ENCODE assay signal across 9 mouse cellular contexts in genomic region chr8:82689322-82689721, GRCm38 (mm10).
DNase-seq lines count a peak whose midpoint lies in the region; ATAC-seq and TF ChIP-seq lines count a peak whose summit lies in the region.
"Had no signal": no experiment of that assay in that cellular context is flagged by ENCODE, and none has a peak within 500 bp of the region (broad histone marks: within the 10 kb centered on the region; RNA-seq: fewer than 3 reads in every experiment).

No protein-coding gene starts in this region.

- peak; percentile 95 for ATAC-seq in frontal cortex, adult (ENCODE audit: low TSS enrichment)
- no peak; the same call in 1 of the 2 replicates for ATAC-seq in limb, embryonic 11.5 days (ENCODE audit: insufficient number of reproducible peaks, low FRiP score, low TSS enrichment, low read depth)

- no peak overlapping the region for H3K4me2 ChIP-seq in limb, embryonic 11.5 days (ENCODE audit: low read depth, severe bottlenecking)
- H3K4me2 ChIP-seq: embryonic facial prominence, embryonic 12.5 days had no signal

- H3K36me3 ChIP-seq in spleen, adult 2 months (ENCODE audit: control insufficient read depth, insufficient read depth, low read length): no peaks in the 10 kb centered on the region
- no peaks in the 10 kb centered on the region for H3K36me3 ChIP-seq in limb, embryonic 11.5 days (ENCODE audit: control insufficient read depth, insufficient read depth, low read length)
- H3K36me3 ChIP-seq: embryonic facial prominence, embryonic 12.5 days had no signal

- no peak overlapping the region for H3K4me3 ChIP-seq in spleen, adult 2 months (ENCODE audit: extremely low read depth, insufficient read depth, insufficient read length)
- no peak overlapping the region for H3K4me3 ChIP-seq in limb, embryonic 11.5 days (ENCODE audit: low read depth, low read length)
- H3K4me3 ChIP-seq: embryonic facial prominence, embryonic 12.5 days had no signal

- peak; percentile 14; the same call in 1 of the 2 replicates for TF ChIP-seq CTCF in spleen, adult 2 months (IDR thresholded peaks at IDR 0.05; ENCODE audit: extremely low read depth, insufficient read depth, insufficient read length, insufficient replicate concordance)

- 58% methylated on average over 3 of the region's 3 CpGs for WGBS in spleen, adult 2 months
- WGBS in limb, embryonic 11.5 days: 64% methylated on average over 3 of the region's 3 CpGs

- no peak overlapping the region for H3K9ac ChIP-seq in limb, embryonic 11.5 days (ENCODE audit: low read length)
- H3K9ac ChIP-seq: embryonic facial prominence, embryonic 12.5 days had no signal

- no peaks in the 10 kb centered on the region for H3K9me3 ChIP-seq in limb, embryonic 11.5 days (ENCODE audit: control insufficient read depth, low read length)
- H3K9me3 ChIP-seq: embryonic facial prominence, embryonic 12.5 days had no signal

- no peaks in the 10 kb centered on the region for H3K4me1 ChIP-seq in spleen, adult 2 months (ENCODE audit: control insufficient read depth, insufficient read depth, insufficient read length)
- 0 out of 2 replicates have a peak, but pooled peaks cover 2% of the 10 kb centered on the region for H3K4me1 ChIP-seq in limb, embryonic 11.5 days (ENCODE audit: control insufficient read depth, insufficient read depth, low read length)
- H3K4me1 ChIP-seq: embryonic facial prominence, embryonic 12.5 days had no signal

- H3K27ac ChIP-seq in spleen, adult 2 months (ENCODE audit: insufficient read depth, low read length): no peak overlapping the region
- H3K27ac ChIP-seq in limb, embryonic 11.5 days (replicated peaks; ENCODE audit: low read depth, low read length): no peak overlapping the region
- H3K27ac ChIP-seq: embryonic facial prominence, embryonic 12.5 days had no signal

- DNase-seq in spleen, adult 2 months (ENCODE audit: low read depth in 1 of 2, low spot score in 2 of 2): no peak
- no peak for DNase-seq in spleen, postnatal 14 days (ENCODE audit: low spot score in 2 of 2)
- DNase-seq in c-Kit-positive CD71-positive TER-119-negative erythroid progenitor cells, embryonic 14.5 days (ENCODE audit: low read depth): peak; percentile 3
- peak; percentile 35 to 61 for DNase-seq in kidney, adult 8-10 months
- DNase-seq in limb, embryonic 11.5 days (ENCODE audit: low spot score): peak; percentile 51
- DNase-seq in right cerebral cortex, adult 18-20 months: peak; percentile 49
- DNase-seq in spleen, adult 12 weeks (ENCODE audit: low spot score): no peak

- no peaks in the 10 kb centered on the region for H3K27me3 ChIP-seq in spleen, adult 2 months (ENCODE audit: control insufficient read depth, insufficient read depth, low read length)
- no peaks in the 10 kb centered on the region for H3K27me3 ChIP-seq in limb, embryonic 11.5 days (ENCODE audit: control insufficient read depth, insufficient read depth, low read length)
- H3K27me3 ChIP-seq: embryonic facial prominence, embryonic 12.5 days had no signal

- TF ChIP-seq POLR2A in spleen, adult 2 months (IDR thresholded peaks at IDR 0.05; ENCODE audit: low read depth, low read length): no peak

Comparison
In these comparisons a context has a peak if more than half of its experiments do, and no peak if none do; other contexts are left out.
1. DNase-seq: peak in c-Kit-positive CD71-positive TER-119-negative erythroid progenitor cells, embryonic 14.5 days (single experiment), kidney, adult 8-10 months (2 of 2), limb, embryonic 11.5 days (single experiment) and right cerebral cortex, adult 18-20 months (single experiment); none in spleen, adult 2 months (0 of 2), spleen, postnatal 14 days (0 of 2) and spleen, adult 12 weeks (single experiment).